Mouse (Mus musculus) E14TG2a.4 (cell line): ENCODE measurements around the gene Itga9.

ENCODE experiments used
- CTCF ChIP-seq: conservative IDR thresholded peaks from 2 replicates; pipeline ENCODE4 v1.5.1; 2014; ENCODE audit warnings: low read length
- NANOG ChIP-seq: IDR thresholded peaks from 2 replicates; pipeline ENCODE4 v1.6.1; 2014; ENCODE audit warnings: borderline replicate concordance, low read length, mixed read lengths

GRCm38 (mm10) chr9:118706176-118706975 is 99.9 kb downstream of the Itga9 start:
- TF ChIP-seq CTCF (no peak), NANOG (no peak)
